Mouse (Mus musculus): ENCODE data around the gene Mrap.

GRCm38 (mm10) chr16:90695121-90695520, 42.9 kb upstream of the Mrap start:
- TF ChIP-seq POLR2A (IDR thresholded peaks at IDR 0.05; ENCODE audit: borderline replicate concordance, extremely low read depth, insufficient read depth, insufficient read length, poor library complexity, severe bottlenecking) (no peak), CTCF (IDR thresholded peaks at IDR 0.05; ENCODE audit: borderline replicate concordance, extremely low read depth, insufficient read depth, insufficient read length) (no peak)
